Mouse (Mus musculus): ENCODE measurements around the gene Trib3. TPM values are rescaled to one million over a fixed set of nuclear protein-coding genes. Genes with fewer than 3 reads are reported as not detected.

Gene Trib3
- not detected for polyA plus RNA-seq (2014; fragmentation: Illumina TruSeq; extraction: RNeasy Lipid Tissue Mini Kit (QIAGEN cat#74804); ENCODE audit: low read depth, low replicate concordance)

DNA sequence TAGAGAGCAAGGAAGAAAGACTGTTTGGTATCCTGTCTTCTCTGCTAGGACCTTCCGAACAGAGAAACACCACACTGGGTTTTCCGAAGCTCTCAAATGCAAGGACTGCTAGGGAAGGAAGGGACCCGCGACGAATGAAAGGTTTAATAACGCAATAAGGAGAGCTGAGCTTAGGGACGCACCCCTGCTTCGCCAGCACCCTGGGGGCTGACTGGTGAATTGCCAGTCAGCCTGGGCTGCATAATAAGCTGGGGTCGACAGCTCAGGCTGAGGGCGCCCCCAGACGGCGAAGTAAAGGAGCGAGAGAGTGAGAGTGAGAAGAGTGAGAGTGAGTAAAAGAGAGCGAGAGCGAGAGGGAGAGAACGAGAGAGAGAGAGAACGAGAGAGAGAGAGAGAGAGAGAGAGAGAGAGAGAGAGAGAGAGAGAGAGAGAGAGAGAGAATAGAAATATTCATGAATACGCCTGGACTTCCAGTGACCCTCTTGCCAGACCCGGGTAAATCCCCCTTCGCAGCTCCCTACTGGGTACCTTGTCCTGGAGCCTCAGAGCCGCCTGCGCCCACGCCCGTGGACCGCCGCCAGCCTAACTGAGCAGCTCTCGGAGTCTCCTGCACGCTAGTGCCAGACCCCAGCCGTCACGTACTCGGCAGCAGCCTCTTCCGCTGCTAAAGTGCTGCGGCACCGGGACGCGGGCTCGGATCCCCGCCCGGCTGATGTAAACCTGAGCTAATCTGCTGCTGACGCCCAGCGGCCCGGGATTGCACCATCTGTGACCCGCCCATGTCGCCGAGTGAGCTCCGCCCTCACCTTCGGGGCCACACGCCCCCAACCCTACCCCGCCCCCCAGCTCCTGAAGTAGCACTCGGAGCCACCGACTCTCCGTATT lies at the start of gene Trib3:
TSS of gene Trib3 (minus strand) at position 704 of the 885 bp plus-strand sequence.

DNA sequence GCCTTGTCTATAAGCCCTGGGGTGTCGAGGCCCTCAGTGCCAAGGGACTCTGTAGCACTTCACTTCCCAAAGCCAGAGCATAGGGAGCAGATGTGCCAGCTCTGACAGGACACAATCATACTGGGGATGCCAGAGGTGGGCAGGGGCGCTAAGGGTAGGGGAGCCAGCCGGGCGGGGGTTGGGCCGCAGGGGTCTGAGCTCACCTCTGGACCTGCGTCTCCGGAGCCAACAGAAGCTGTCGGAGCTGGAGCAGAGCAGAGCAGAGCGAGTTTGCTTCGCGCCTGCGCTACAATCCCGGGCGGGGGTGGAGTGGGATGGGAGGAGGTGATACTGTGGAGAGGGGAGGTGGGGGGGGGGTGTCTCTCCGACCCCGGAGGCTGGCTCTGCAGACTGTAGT lies 32.5 kb upstream of the Trib3 start, which contains the start of gene Nrsn2:
TSS of gene Nrsn2 (minus strand) at position 294 of the 397 bp plus-strand sequence.

DNA sequence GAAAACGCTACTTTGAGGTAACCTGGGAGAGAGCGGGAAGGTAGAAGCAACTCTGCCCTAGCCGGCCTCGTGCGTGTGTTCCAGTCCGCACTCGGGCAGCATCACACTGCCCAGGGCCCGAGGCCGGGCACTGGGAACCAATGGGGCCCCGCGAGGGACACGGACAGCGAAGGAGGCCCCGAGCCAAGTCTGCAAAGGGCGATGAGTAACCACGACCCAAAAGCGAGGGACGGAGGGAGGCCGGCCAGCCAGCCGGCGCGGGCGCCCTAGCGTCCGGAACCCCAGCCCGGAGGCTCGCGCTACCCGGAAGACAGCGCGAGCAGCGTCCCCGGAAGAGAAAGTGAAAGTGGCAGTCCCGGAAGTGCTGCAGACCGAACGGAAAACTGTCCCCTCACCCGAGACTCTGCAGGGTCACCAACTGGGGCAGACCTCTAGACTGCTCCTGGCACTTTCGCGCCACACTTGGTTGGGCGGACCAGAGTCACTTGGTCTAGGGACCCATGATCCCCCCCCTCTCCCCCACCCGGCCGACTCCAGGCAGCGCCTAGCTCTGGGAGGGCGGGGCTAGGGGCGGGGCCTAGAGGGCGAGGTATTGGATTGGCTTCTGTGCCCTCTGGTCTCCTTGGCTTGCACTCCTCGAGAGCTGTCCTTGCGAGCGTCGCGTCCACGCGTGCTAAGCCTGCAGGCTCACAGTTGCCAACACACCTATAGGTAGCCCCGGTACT lies 11.6 kb downstream of the Trib3 start, which contains the start of gene Rbck1:
TSS of gene Rbck1 (minus strand) at position 553 of the 725 bp plus-strand sequence.

DNA sequence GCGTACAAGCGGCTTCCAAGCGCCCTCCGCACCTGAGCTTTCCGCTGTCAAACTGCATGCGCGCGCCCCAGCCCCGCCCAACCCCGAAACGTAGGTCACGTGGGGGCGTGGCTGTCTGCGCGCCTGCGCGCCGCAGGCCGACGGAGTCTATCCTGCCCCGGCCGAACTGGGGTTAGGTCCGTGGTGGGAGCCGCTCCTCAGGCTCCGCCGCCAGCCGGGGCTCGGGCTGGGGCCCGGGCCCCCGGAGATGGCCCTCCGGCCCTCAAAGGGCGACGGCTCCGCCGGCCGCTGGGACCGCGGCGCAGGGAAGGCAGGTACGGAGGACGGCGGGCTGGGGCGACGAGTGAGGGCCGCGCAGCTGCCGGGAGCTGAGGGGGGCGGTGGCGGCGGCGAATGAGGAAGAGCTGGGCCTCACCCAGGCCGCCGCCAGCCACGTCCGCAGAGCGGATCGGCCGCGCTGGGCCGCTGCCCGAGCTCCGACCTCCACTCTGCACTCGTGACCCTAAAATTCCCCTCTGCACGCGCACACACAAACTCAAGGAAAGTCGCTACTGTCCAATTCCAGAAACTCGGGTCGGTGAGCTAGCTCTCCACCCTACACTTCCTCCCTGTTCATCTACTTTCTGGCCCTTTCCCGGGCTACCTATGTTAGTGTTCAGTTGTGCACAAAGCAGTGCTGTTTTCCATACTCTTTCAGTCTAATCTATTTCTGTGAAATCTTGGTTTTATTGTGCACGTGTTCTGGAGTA lies 49.9 kb downstream of the Trib3 start, which contains the start of gene Tbc1d20:
TSS of gene Tbc1d20 (plus strand) at position 102 of the 749 bp plus-strand sequence.

Other genes starting within 250 kb of the Trib3 start
- 12.2 TPM for gene Srxn1, start 238.5 kb downstream of the Trib3 start, polyA plus RNA-seq (2014; fragmentation: Illumina TruSeq; extraction: RNeasy Lipid Tissue Mini Kit (QIAGEN cat#74804); ENCODE audit: low read depth, low replicate concordance)
- gene Tcf15, start 200.5 kb downstream of the Trib3 start, polyA plus RNA-seq (2014; fragmentation: Illumina TruSeq; extraction: RNeasy Lipid Tissue Mini Kit (QIAGEN cat#74804); ENCODE audit: low read depth, low replicate concordance): not detected
- gene Csnk2a1, start 117.2 kb downstream of the Trib3 start, polyA plus RNA-seq (2014; fragmentation: Illumina TruSeq; extraction: RNeasy Lipid Tissue Mini Kit (QIAGEN cat#74804); ENCODE audit: low read depth, low replicate concordance): 41.2 TPM
- 43.6 TPM for gene Tbc1d20, start 50.2 kb downstream of the Trib3 start, polyA plus RNA-seq (2014; fragmentation: Illumina TruSeq; extraction: RNeasy Lipid Tissue Mini Kit (QIAGEN cat#74804); ENCODE audit: low read depth, low replicate concordance)
- 0.56 TPM for gene Rbck1, start 11.4 kb downstream of the Trib3 start, polyA plus RNA-seq (2014; fragmentation: Illumina TruSeq; extraction: RNeasy Lipid Tissue Mini Kit (QIAGEN cat#74804); ENCODE audit: low read depth, low replicate concordance)
- not detected for gene Nrsn2, start 32.6 kb upstream of the Trib3 start, polyA plus RNA-seq (2014; fragmentation: Illumina TruSeq; extraction: RNeasy Lipid Tissue Mini Kit (QIAGEN cat#74804); ENCODE audit: low read depth, low replicate concordance)
- 0.66 TPM for gene Sox12, start 54.0 kb upstream of the Trib3 start, polyA plus RNA-seq (2014; fragmentation: Illumina TruSeq; extraction: RNeasy Lipid Tissue Mini Kit (QIAGEN cat#74804); ENCODE audit: low read depth, low replicate concordance)
- 2.5 TPM for gene Zcchc3, start 71.0 kb upstream of the Trib3 start, polyA plus RNA-seq (2014; fragmentation: Illumina TruSeq; extraction: RNeasy Lipid Tissue Mini Kit (QIAGEN cat#74804); ENCODE audit: low read depth, low replicate concordance)
- 73.2 TPM for gene 6820408C15Rik, start 71.6 kb upstream of the Trib3 start, polyA plus RNA-seq (2014; fragmentation: Illumina TruSeq; extraction: RNeasy Lipid Tissue Mini Kit (QIAGEN cat#74804); ENCODE audit: low read depth, low replicate concordance)
- not detected for gene Defb23, start 120.6 kb upstream of the Trib3 start, polyA plus RNA-seq (2014; fragmentation: Illumina TruSeq; extraction: RNeasy Lipid Tissue Mini Kit (QIAGEN cat#74804); ENCODE audit: low read depth, low replicate concordance)
- not detected for gene Defb20, start 133.0 kb upstream of the Trib3 start, polyA plus RNA-seq (2014; fragmentation: Illumina TruSeq; extraction: RNeasy Lipid Tissue Mini Kit (QIAGEN cat#74804); ENCODE audit: low read depth, low replicate concordance)
- 1.5 TPM for gene Defb22, start 146.1 kb upstream of the Trib3 start, polyA plus RNA-seq (2014; fragmentation: Illumina TruSeq; extraction: RNeasy Lipid Tissue Mini Kit (QIAGEN cat#74804); ENCODE audit: low read depth, low replicate concordance)
- not detected for gene Defb26, start 167.7 kb upstream of the Trib3 start, polyA plus RNA-seq (2014; fragmentation: Illumina TruSeq; extraction: RNeasy Lipid Tissue Mini Kit (QIAGEN cat#74804); ENCODE audit: low read depth, low replicate concordance)
- 3.7 TPM for gene Defb28, start 174.2 kb upstream of the Trib3 start, polyA plus RNA-seq (2014; fragmentation: Illumina TruSeq; extraction: RNeasy Lipid Tissue Mini Kit (QIAGEN cat#74804); ENCODE audit: low read depth, low replicate concordance)
- not detected for gene Defb29, start 196.1 kb upstream of the Trib3 start, polyA plus RNA-seq (2014; fragmentation: Illumina TruSeq; extraction: RNeasy Lipid Tissue Mini Kit (QIAGEN cat#74804); ENCODE audit: low read depth, low replicate concordance)
- gene Gm17416, start 225.3 kb upstream of the Trib3 start, polyA plus RNA-seq (2014; fragmentation: Illumina TruSeq; extraction: RNeasy Lipid Tissue Mini Kit (QIAGEN cat#74804); ENCODE audit: low read depth, low replicate concordance): not detected
- 9.7 TPM for gene Defb21, start 228.7 kb upstream of the Trib3 start, polyA plus RNA-seq (2014; fragmentation: Illumina TruSeq; extraction: RNeasy Lipid Tissue Mini Kit (QIAGEN cat#74804); ENCODE audit: low read depth, low replicate concordance)
- 297 TPM for gene Defb19, start 236.3 kb upstream of the Trib3 start, polyA plus RNA-seq (2014; fragmentation: Illumina TruSeq; extraction: RNeasy Lipid Tissue Mini Kit (QIAGEN cat#74804); ENCODE audit: low read depth, low replicate concordance)

All from testis, adult 10 weeks (tissue).